Mouse (Mus musculus) fat pad, adult 2 months (tissue): ENCODE data around the gene Mrgprb3.

Experiments
- DNase-seq: peaks from one replicate; pipeline ENCODE4 v3.0.0-alpha.2; 2011; ENCODE audit warnings: low read depth, low spot score; ENCODE audit errors: extremely low read depth

Mrgprb3 gene

DNA sequence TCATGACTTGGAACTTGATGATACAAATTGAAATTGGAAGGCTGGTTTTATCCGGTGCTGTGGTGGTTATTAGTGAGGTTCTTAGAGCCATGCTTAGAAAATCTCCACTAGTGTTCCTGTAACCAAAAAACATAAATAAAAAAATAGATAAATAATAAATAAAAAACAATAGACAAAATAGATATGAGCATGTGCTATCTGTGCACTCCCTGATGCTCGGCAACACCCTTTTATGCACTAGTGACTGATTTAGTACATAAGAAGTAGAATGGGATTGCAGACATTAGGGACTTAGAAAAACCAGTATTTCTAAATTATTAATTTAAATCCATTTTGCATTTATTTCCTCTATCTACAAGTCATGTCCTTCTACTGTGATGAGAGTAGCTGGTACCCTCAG, at the start of gene Mrgprb3:
Gene Mrgprb3 (minus strand): TSS at position 101 of the 400 bp plus-strand sequence.
- no peak for DNase-seq
